Comparison of ENCODE assay signal across 8 mouse cellular contexts in genomic region chr7:139951079-139951478, GRCm38 (mm10). TPM values are rescaled to one million over a fixed set of nuclear protein-coding genes. Genes with fewer than 3 reads are reported as not detected.
DNase-seq lines count a peak whose midpoint lies in the region; ATAC-seq and TF ChIP-seq lines count a peak whose summit lies in the region.

No protein-coding gene starts in this region.

- no peaks in the 10 kb centered on the region for H3K79me3 ChIP-seq in C2C12 (ENCODE audit: low read depth)

- H3K27ac ChIP-seq in forebrain, embryonic 14.5 days (ENCODE audit: low read depth, low read length): no peak overlapping the region
- H3K27ac ChIP-seq in kidney, postnatal 0 days: peak overlapping the region; percentile 76

- ATAC-seq in forebrain, embryonic 14.5 days: no peak
- 0 out of 2 replicates have a peak, but pooled peaks have one; percentile 19 for ATAC-seq in kidney, postnatal 0 days (replicated peaks; ENCODE audit: low FRiP score, low read depth)

- no peaks in the 10 kb centered on the region for H3K79me2 ChIP-seq in C2C12 (ENCODE audit: control insufficient read depth, insufficient read depth)

- no peaks in the 10 kb centered on the region for H3K27me3 ChIP-seq in C2C12 (ENCODE audit: control insufficient read depth, insufficient read depth, insufficient read length)
- H3K27me3 ChIP-seq in forebrain, embryonic 14.5 days (replicated peaks; ENCODE audit: control insufficient read depth, insufficient read depth, low read length): peaks cover 41% of the 10 kb centered on the region
- 0 out of 2 replicates have a peak, but pooled peaks cover 5% of the 10 kb centered on the region for H3K27me3 ChIP-seq in kidney, postnatal 0 days (ENCODE audit: insufficient read depth, low read length)

- peaks cover 7% of the 10 kb centered on the region for H3K4me1 ChIP-seq in forebrain, embryonic 14.5 days (ENCODE audit: control insufficient read depth, insufficient read depth, low read length)
- H3K4me1 ChIP-seq in kidney, postnatal 0 days (replicated peaks; ENCODE audit: insufficient read depth, low read length): no peaks in the 10 kb centered on the region

- peak; percentile 16 for DNase-seq in Muller cell, postnatal 12 days (ENCODE audit: inconsistent ontology term)
- no peak for DNase-seq in forebrain, embryonic 14.5 days (ENCODE audit: low spot score)
- DNase-seq in kidney, postnatal 0 days (ENCODE audit: low spot score): peak; percentile 65
- DNase-seq in lung, postnatal 36 days: peak; percentile 70
- DNase-seq in testis, postnatal 10 days (ENCODE audit: low spot score): peak; percentile 58
- no peak for DNase-seq in cerebellum, postnatal 14 days
- no peak for DNase-seq in adipocyte (ENCODE audit: low spot score)

- H3K9me3 ChIP-seq in forebrain, embryonic 14.5 days (replicated peaks; ENCODE audit: control insufficient read depth, low read length): no peaks in the 10 kb centered on the region
- H3K9me3 ChIP-seq in kidney, postnatal 0 days (replicated peaks; ENCODE audit: low read length): no peaks in the 10 kb centered on the region

- 10% methylated on average over 16 of the region's 16 CpGs for WGBS in forebrain, embryonic 14.5 days
- WGBS in kidney, postnatal 0 days: 5% methylated on average over 14 of the region's 16 CpGs

- H3K9ac ChIP-seq in forebrain, embryonic 14.5 days (ENCODE audit: low read length): peak overlapping the region; percentile 43; the same call in 1 of the 2 replicates
- peak overlapping the region; percentile 59; the same call in 1 of the 2 replicates for H3K9ac ChIP-seq in kidney, postnatal 0 days (ENCODE audit: low read depth, low read length)

- no peak for TF ChIP-seq CTCF in C2C12 (IDR thresholded peaks at IDR 0.05; ENCODE audit: control insufficient read depth, insufficient read depth, insufficient read length)
- TF ChIP-seq CTCF in kidney, postnatal 0 days (IDR thresholded peaks at IDR 0.05; ENCODE audit: low read depth): no peak

- H3K36me3 ChIP-seq in C2C12 (ENCODE audit: control insufficient read depth, insufficient read depth): no peaks in the 10 kb centered on the region
- H3K36me3 ChIP-seq in forebrain, embryonic 14.5 days (ENCODE audit: control insufficient read depth, insufficient read depth, low read length): no peaks in the 10 kb centered on the region
- no peaks in the 10 kb centered on the region for H3K36me3 ChIP-seq in kidney, postnatal 0 days (ENCODE audit: insufficient read depth, low read length)

- peak overlapping the region; percentile 80 for H3K4me2 ChIP-seq in forebrain, embryonic 14.5 days (ENCODE audit: low read length)
- peak overlapping the region; percentile 88 for H3K4me2 ChIP-seq in kidney, postnatal 0 days (ENCODE audit: low read length)

- peak overlapping the region; percentile 34 for H3K4me3 ChIP-seq in C2C12 (ENCODE audit: insufficient read depth, poor library complexity, severe bottlenecking)
- H3K4me3 ChIP-seq in forebrain, embryonic 14.5 days (ENCODE audit: low read depth, low read length): peak overlapping the region; percentile 35
- peak overlapping the region; percentile 47 for H3K4me3 ChIP-seq in kidney, postnatal 0 days (replicated peaks; ENCODE audit: low read depth, low read length)

- H3ac ChIP-seq in C2C12 (ENCODE audit: control insufficient read depth, insufficient read length, low read depth): no peak overlapping the region

TF ChIP-seq in C2C12, 6 proteins besides CTCF, POLR2A, EP300 and RAD21:
- TF ChIP-seq MAX (IDR thresholded peaks at IDR 0.05) (no peak), FOSL1 (IDR thresholded peaks at IDR 0.05; ENCODE audit: insufficient read depth, low read length, poor library complexity, severe bottlenecking) (no peak), MYOG (IDR thresholded peaks at IDR 0.05; ENCODE audit: control insufficient read depth, extremely low read depth, insufficient read length) (no peak), USF1 (IDR thresholded peaks at IDR 0.05; ENCODE audit: low read depth) (no peak), MYOD1 (IDR thresholded peaks at IDR 0.05; ENCODE audit: control insufficient read depth, insufficient read length, low read depth) (no peak), CEBPB (IDR thresholded peaks at IDR 0.05; ENCODE audit: low read depth) (no peak)
TF ChIP-seq in C2C12: peak in this region for 0.

RNA-seq across cellular contexts. Expression of gene Utf1, which starts 7.5 kb away (rescaled TPM):
- not detected for polyA plus RNA-seq in C2C12 (2012; fragmentation: generic; extraction: Trizol)
- not detected in 2 replicates for polyA plus RNA-seq in forebrain, embryonic 14.5 days (2014; fragmentation: Nextera tagmentation; extraction: Ambion mirVana)
- not detected in 2 replicates for polyA plus RNA-seq in kidney, postnatal 0 days (2015; fragmentation: Nextera tagmentation; extraction: Ambion mirVana)

RNA-seq across cellular contexts. Expression of gene 6430531B16Rik, which starts 27.5 kb away (rescaled TPM):
- 0.08 TPM for polyA plus RNA-seq in C2C12 (2012; fragmentation: generic; extraction: Trizol)
- 0.51 and 0.86 TPM in 2 replicates for polyA plus RNA-seq in forebrain, embryonic 14.5 days (2014; fragmentation: Nextera tagmentation; extraction: Ambion mirVana)
- polyA plus RNA-seq in kidney, postnatal 0 days (2015; fragmentation: Nextera tagmentation; extraction: Ambion mirVana): 0.28 and 0.36 TPM in 2 replicates

RNA-seq across cellular contexts. Expression of gene Adam8, which starts 41.3 kb away (rescaled TPM):
- polyA plus RNA-seq in C2C12 (2012; fragmentation: generic; extraction: Trizol): 3.7 TPM
- polyA plus RNA-seq in forebrain, embryonic 14.5 days (2014; fragmentation: Nextera tagmentation; extraction: Ambion mirVana): 1.3 and 2.1 TPM in 2 replicates
- polyA plus RNA-seq in kidney, postnatal 0 days (2015; fragmentation: Nextera tagmentation; extraction: Ambion mirVana): 0.41 and 0.46 TPM in 2 replicates

RNA-seq across cellular contexts. Expression of gene Kndc1, which starts 56.6 kb away (rescaled TPM):
- not detected for polyA plus RNA-seq in C2C12 (2012; fragmentation: generic; extraction: Trizol)
- 7.0 and 8.7 TPM in 2 replicates for polyA plus RNA-seq in forebrain, embryonic 14.5 days (2014; fragmentation: Nextera tagmentation; extraction: Ambion mirVana)
- polyA plus RNA-seq in kidney, postnatal 0 days (2015; fragmentation: Nextera tagmentation; extraction: Ambion mirVana): 0.09 and 0.18 TPM in 2 replicates

Comparison
In these comparisons a context has a peak if more than half of its experiments do, and no peak if none do; other contexts are left out.
1. DNase-seq: peak in Muller cell, postnatal 12 days (single experiment), kidney, postnatal 0 days (single experiment), lung, postnatal 36 days (single experiment) and testis, postnatal 10 days (single experiment); none in forebrain, embryonic 14.5 days (single experiment), cerebellum, postnatal 14 days (0 of 2) and adipocyte (single experiment).
2. Peak in every context shown above with its lines, with median percentiles within 50 percentile points of each other: H3K4me3 ChIP-seq.